Mouse (Mus musculus): Measurements from ENCODE around the gene Gucy1b2.

The Gucy1b2 gene

GRCm38 (mm10) chr14:62443840-62444430, 12.2 kb downstream of the Gucy1b2 start:
- DNase-seq = no peak

GRCm38 (mm10) chr14:62442971-62443370, 13.1 kb downstream of the Gucy1b2 start:
- no peak for DNase-seq

- DNase-seq = no peak
These were observed 16.1 kb downstream of the Gucy1b2 start for GRCm38 (mm10) chr14:62440036-62440435.

- no peak for DNase-seq
These were observed 17.9 kb downstream of the Gucy1b2 start for GRCm38 (mm10) chr14:62438236-62438635.

GRCm38 (mm10) chr14:62437806-62438205, 18.3 kb downstream of the Gucy1b2 start:
- DNase-seq = no peak

- peak; percentile 63 to 82 for DNase-seq
These were observed 30.8 kb downstream of the Gucy1b2 start for GRCm38 (mm10) chr14:62425277-62425691.

- DNase-seq = no peak
These were observed 33.8 kb downstream of the Gucy1b2 start for GRCm38 (mm10) chr14:62422265-62422664.

GRCm38 (mm10) chr14:62417501-62417900, 38.6 kb downstream of the Gucy1b2 start:
- DNase-seq = no peak

GRCm38 (mm10) chr14:62416742-62417134, 39.4 kb downstream of the Gucy1b2 start:
- DNase-seq = no peak

GRCm38 (mm10) chr14:62416007-62416741, 39.9 kb downstream of the Gucy1b2 start:
- DNase-seq = no peak

GRCm38 (mm10) chr14:62395346-62395745, 60.7 kb downstream of the Gucy1b2 start:
- no peak for DNase-seq

GRCm38 (mm10) chr14:62392754-62393153, 63.3 kb downstream of the Gucy1b2 start:
- DNase-seq = no peak

GRCm38 (mm10) chr14:62389729-62390536, 66.2 kb downstream of the Gucy1b2 start:
- DNase-seq = no peak

- DNase-seq = no peak
These were observed 66.9 kb downstream of the Gucy1b2 start for GRCm38 (mm10) chr14:62389064-62389728.

GRCm38 (mm10) chr14:62383786-62384299, 72.2 kb downstream of the Gucy1b2 start:
- no peak for DNase-seq

GRCm38 (mm10) chr14:62383109-62383508, 73.0 kb downstream of the Gucy1b2 start:
- DNase-seq = no peak

- DNase-seq = no peak
These were observed 75.5 kb downstream of the Gucy1b2 start for GRCm38 (mm10) chr14:62380606-62381005.

- DNase-seq = no peak
These were observed 76.7 kb downstream of the Gucy1b2 start for GRCm38 (mm10) chr14:62379391-62379790.

- DNase-seq = no peak
These were observed 80.0 kb downstream of the Gucy1b2 start for GRCm38 (mm10) chr14:62376115-62376514.

GRCm38 (mm10) chr14:62375694-62376093, 80.4 kb downstream of the Gucy1b2 start:
- DNase-seq = no peak

GRCm38 (mm10) chr14:62374001-62374400, 82.1 kb downstream of the Gucy1b2 start:
- no peak for DNase-seq

GRCm38 (mm10) chr14:62370819-62371218, 85.3 kb downstream of the Gucy1b2 start:
- DNase-seq = no peak

- no peak for DNase-seq
These were observed 92.3 kb downstream of the Gucy1b2 start for GRCm38 (mm10) chr14:62363774-62364173.
